Mouse (Mus musculus) thymus, adult 2 months (tissue): ENCODE measurements at regions not wholly inside any gene's neighbourhood (a gene's known extent, or its start where the extent isn't known, plus 50 kb on each side); places are given as distances from the start of the nearest gene placed in this dataset.

Experiments
- CTCF ChIP-seq: fragments of 200-500 bp; IDR thresholded peaks from 2 replicates; pipeline ENCODE4 v1.5.1; 2012; ENCODE audit warnings: mild to moderate bottlenecking, control low read depth, low read length, moderate library complexity, borderline replicate concordance; ENCODE audit not compliant: control insufficient read depth, poor library complexity, insufficient read depth; ENCODE audit errors: extremely low read depth
- POLR2A ChIP-seq: fragments of 200-500 bp; IDR thresholded peaks from 2 replicates; pipeline ENCODE4 v1.6.1; 2012; ENCODE audit warnings: mild to moderate bottlenecking, low read length, control low read depth, moderate library complexity; ENCODE audit not compliant: control insufficient read depth, poor library complexity, insufficient read depth; ENCODE audit errors: extremely low read depth

DNA sequence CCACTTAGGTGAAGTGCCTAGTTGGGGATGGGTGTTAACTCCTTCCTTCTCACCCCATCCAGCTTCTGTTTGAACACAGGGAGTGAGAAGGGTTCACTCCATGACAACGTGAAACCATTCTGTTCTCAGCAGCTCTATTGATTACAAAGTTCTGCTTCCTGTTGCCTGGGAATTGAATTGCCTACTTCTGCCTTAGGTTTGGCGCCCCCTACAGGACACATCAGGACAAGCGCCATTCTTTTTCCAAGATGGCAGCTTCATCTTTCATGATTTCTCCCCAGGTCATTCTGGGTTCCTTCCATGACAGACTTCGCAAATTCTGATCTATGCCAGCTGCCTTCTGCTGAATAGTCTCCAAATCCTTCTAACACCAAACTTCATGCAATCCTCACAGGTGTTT is 371.5 kb downstream of the Lrig3 start:
- no peak for TF ChIP-seq CTCF
- TF ChIP-seq POLR2A, result no peak
